Mouse (Mus musculus) lung, postnatal 0 days (tissue): ENCODE results near the gene Acoxl.

Source experiments
- CTCF ChIP-seq: IDR thresholded peaks from 2 replicates; pipeline ENCODE4 v1.5.1; 2016; ENCODE audit warnings: antibody characterized with exemption, mild to moderate bottlenecking
- EP300 ChIP-seq: IDR thresholded peaks from 2 replicates; pipeline ENCODE4 v1.6.1; 2016; ENCODE audit warnings: antibody characterized with exemption, mild to moderate bottlenecking, control low read depth

DNA sequence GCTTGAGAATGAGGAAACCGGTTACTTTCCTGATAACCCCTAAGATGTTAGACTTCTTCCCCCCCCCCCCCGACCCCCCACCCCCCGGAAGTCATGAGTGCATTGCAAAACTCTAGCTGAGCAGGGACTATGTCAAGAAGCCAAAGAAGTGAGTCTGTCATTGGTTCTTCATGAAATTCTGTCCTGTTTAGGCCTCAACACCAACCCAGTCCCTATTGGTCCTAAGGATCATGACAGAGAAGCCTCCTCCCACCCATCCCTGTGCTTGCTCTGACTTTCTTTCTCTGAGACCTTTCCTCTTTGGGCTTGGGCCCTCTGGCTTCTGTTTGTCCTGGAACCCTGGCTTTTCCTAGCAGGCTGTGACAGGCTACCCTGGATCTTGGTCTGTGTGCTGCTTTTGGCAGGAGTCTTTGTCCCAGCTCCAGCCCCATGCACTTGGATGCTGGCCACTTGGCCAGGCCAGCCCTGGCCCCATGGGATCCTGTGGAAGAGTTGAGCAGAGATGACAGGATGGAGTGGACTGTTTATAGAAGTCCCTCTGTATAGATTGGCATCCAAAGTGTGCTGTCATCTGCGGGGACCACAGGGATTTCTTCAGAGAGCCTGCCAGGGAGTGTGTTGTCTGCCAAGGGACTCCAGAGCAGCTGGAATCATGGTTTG is 15.8 kb downstream of the Acoxl start:
- TF ChIP-seq CTCF: no peak
- TF ChIP-seq EP300: no peak
